Mouse (Mus musculus) brain, embryonic 14.5 days (tissue): Measurements from ENCODE around the gene Odf3b.

Experiments
- CTCF ChIP-seq: fragments of 200-500 bp; IDR thresholded peaks from 2 replicates; pipeline ENCODE4 v1.5.1; 2012; ENCODE audit warnings: inconsistent platforms, mild to moderate bottlenecking, moderate library complexity, borderline replicate concordance; ENCODE audit not compliant: insufficient read depth, insufficient read length; ENCODE audit errors: extremely low read depth
- POLR2A ChIP-seq: fragments of 200-500 bp; IDR thresholded peaks from 2 replicates; pipeline ENCODE4 v1.6.1; 2012; ENCODE audit warnings: mild to moderate bottlenecking, inconsistent platforms, borderline replicate concordance; ENCODE audit not compliant: poor library complexity, insufficient read depth, insufficient read length, severe bottlenecking; ENCODE audit errors: extremely low read depth

DNA sequence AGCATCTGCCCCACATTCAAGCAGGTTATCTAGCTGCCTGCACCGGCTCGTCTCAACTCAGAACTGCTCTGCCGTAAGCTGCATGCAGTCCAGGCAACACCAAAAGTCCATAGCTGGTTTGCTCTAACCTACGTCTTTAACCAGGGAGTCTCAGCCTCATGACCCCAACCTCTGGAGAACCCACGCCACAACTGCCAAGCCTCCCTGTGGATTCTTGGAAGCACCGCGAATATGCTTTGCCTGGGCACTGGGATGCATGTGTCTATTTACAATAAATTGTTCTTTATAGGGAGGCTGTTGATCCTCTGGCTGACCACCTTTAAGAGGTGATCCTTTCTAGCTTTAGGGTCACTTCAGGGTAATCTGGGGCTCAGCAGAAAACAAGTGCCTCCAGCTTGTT, 6.5 kb downstream of the Odf3b start:
- TF ChIP-seq POLR2A (no peak), CTCF (no peak)
